19 mouse cellular contexts compared by ENCODE assay signal in genomic region chr8:105454088-105454487, GRCm38 (mm10). TPM values are rescaled to one million over a fixed set of nuclear protein-coding genes. Genes with fewer than 3 reads are reported as not detected.
DNase-seq lines count a peak whose midpoint lies in the region; ATAC-seq and TF ChIP-seq lines count a peak whose summit lies in the region.
"Had no signal": no experiment of that assay in that cellular context is flagged by ENCODE, and none has a peak within 500 bp of the region (broad histone marks: within the 10 kb centered on the region; RNA-seq: fewer than 3 reads in every experiment).

No protein-coding gene starts in this region.

- no peaks in the 10 kb centered on the region for H3K36me3 ChIP-seq in embryonic facial prominence, embryonic 11.5 days (replicated peaks; ENCODE audit: control insufficient read depth, insufficient read depth, low read depth, low read length)
- H3K36me3 ChIP-seq in embryonic facial prominence, embryonic 10.5 days (replicated peaks): no peaks in the 10 kb centered on the region
- no peaks in the 10 kb centered on the region for H3K36me3 ChIP-seq in lung, embryonic 16.5 days (ENCODE audit: control insufficient read depth, insufficient read depth, low read length)
- H3K36me3 ChIP-seq in myocyte (ENCODE audit: control insufficient read depth, insufficient read depth): no peaks in the 10 kb centered on the region
- H3K36me3 ChIP-seq: forebrain, embryonic 12.5 days; heart, embryonic 12.5 days; liver, embryonic 15.5 days; midbrain, embryonic 13.5 days; neural tube, embryonic 13.5 days had no signal

- WGBS in embryonic facial prominence, embryonic 11.5 days: 71% methylated on average over 5 of the region's 5 CpGs
- 78% methylated on average over 5 of the region's 5 CpGs for WGBS in embryonic facial prominence, embryonic 10.5 days
- WGBS in lung, embryonic 16.5 days: 37% methylated on average over 5 of the region's 5 CpGs

- no peak overlapping the region for H3K27ac ChIP-seq in embryonic facial prominence, embryonic 11.5 days (replicated peaks; ENCODE audit: low read depth, low read length)
- no peak overlapping the region for H3K27ac ChIP-seq in embryonic facial prominence, embryonic 10.5 days (replicated peaks)
- no peak overlapping the region for H3K27ac ChIP-seq in lung, embryonic 16.5 days (ENCODE audit: low read length)
- H3K27ac ChIP-seq: forebrain, embryonic 12.5 days; liver, embryonic 15.5 days; midbrain, embryonic 13.5 days; neural tube, embryonic 13.5 days had no signal

- intact Hi-C loops in left cerebral cortex, postnatal 4 days (cut with DNase I): no loop called here

- no peak overlapping the region for H3K4me2 ChIP-seq in embryonic facial prominence, embryonic 11.5 days (ENCODE audit: low read depth, low read length)
- H3K4me2 ChIP-seq in lung, embryonic 16.5 days (ENCODE audit: low read depth, low read length): no peak overlapping the region
- no peak overlapping the region for H3K4me2 ChIP-seq in myocyte (ENCODE audit: low read depth)
- H3K4me2 ChIP-seq: forebrain, embryonic 12.5 days; heart, embryonic 12.5 days; midbrain, embryonic 13.5 days; neural tube, embryonic 13.5 days had no signal

- ATAC-seq in embryonic facial prominence, embryonic 11.5 days (replicated peaks; ENCODE audit: insufficient number of reproducible peaks, low FRiP score, low TSS enrichment, low read depth): 0 out of 2 replicates have a peak, but pooled peaks have one; percentile 14
- ATAC-seq in lung, embryonic 16.5 days (ENCODE audit: low read depth): peak; percentile 86
- ATAC-seq in erythroblast, adult 5-6 weeks (replicated peaks; ENCODE audit: low FRiP score, poor library complexity, severe bottlenecking): peak; percentile 65; the same call in 1 of the 2 replicates
- ATAC-seq: midbrain, embryonic 13.5 days had no signal

- no peaks in the 10 kb centered on the region for H3K9me3 ChIP-seq in embryonic facial prominence, embryonic 11.5 days (replicated peaks; ENCODE audit: control insufficient read depth, low read length)
- H3K9me3 ChIP-seq in embryonic facial prominence, embryonic 10.5 days: no peaks in the 10 kb centered on the region
- H3K9me3 ChIP-seq in lung, embryonic 16.5 days (ENCODE audit: control insufficient read depth, low read length): no peaks in the 10 kb centered on the region
- H3K9me3 ChIP-seq: forebrain, embryonic 12.5 days; heart, embryonic 12.5 days; liver, embryonic 15.5 days; midbrain, embryonic 13.5 days; neural tube, embryonic 13.5 days had no signal

- H3K9ac ChIP-seq in embryonic facial prominence, embryonic 11.5 days (replicated peaks; ENCODE audit: low read length): no peak overlapping the region
- H3K9ac ChIP-seq in lung, embryonic 16.5 days (ENCODE audit: low read length): no peak overlapping the region
- H3K9ac ChIP-seq: forebrain, embryonic 12.5 days; heart, embryonic 12.5 days; liver, embryonic 15.5 days; midbrain, embryonic 13.5 days; neural tube, embryonic 13.5 days had no signal

- no peaks in the 10 kb centered on the region for H3K27me3 ChIP-seq in embryonic facial prominence, embryonic 11.5 days (ENCODE audit: control insufficient read depth, insufficient read depth, low read length)
- H3K27me3 ChIP-seq in embryonic facial prominence, embryonic 10.5 days (replicated peaks; ENCODE audit: low read depth, poor library complexity, severe bottlenecking): no peaks in the 10 kb centered on the region
- no peaks in the 10 kb centered on the region for H3K27me3 ChIP-seq in lung, embryonic 16.5 days (ENCODE audit: control insufficient read depth, insufficient read depth, low read depth, low read length)
- peaks cover 15% of the 10 kb centered on the region for H3K27me3 ChIP-seq in myocyte (ENCODE audit: control insufficient read depth, insufficient read depth, insufficient read length)
- H3K27me3 ChIP-seq: forebrain, embryonic 12.5 days; midbrain, embryonic 13.5 days; neural tube, embryonic 13.5 days had no signal

- H3ac ChIP-seq in myocyte (ENCODE audit: control insufficient read depth, insufficient read length): no peak overlapping the region

- H3K4me1 ChIP-seq in embryonic facial prominence, embryonic 11.5 days (ENCODE audit: control insufficient read depth, insufficient read depth, low read length): no peaks in the 10 kb centered on the region
- H3K4me1 ChIP-seq in embryonic facial prominence, embryonic 10.5 days: peaks cover 4% of the 10 kb centered on the region; the same call in 1 of the 2 replicates
- H3K4me1 ChIP-seq in lung, embryonic 16.5 days (replicated peaks; ENCODE audit: control insufficient read depth, insufficient read depth, low read length): peaks cover 9% of the 10 kb centered on the region; the same call in 1 of the 2 replicates

- H3K79me2 ChIP-seq in myocyte (ENCODE audit: control insufficient read depth, insufficient read depth): no peaks in the 10 kb centered on the region

- no peak for TF ChIP-seq POLR2A in myocyte (IDR thresholded peaks at IDR 0.05; ENCODE audit: insufficient read length, low read depth)

- H3K4me3 ChIP-seq in embryonic facial prominence, embryonic 11.5 days (ENCODE audit: low read depth, low read length): no peak overlapping the region
- no peak overlapping the region for H3K4me3 ChIP-seq in embryonic facial prominence, embryonic 10.5 days
- no peak overlapping the region for H3K4me3 ChIP-seq in lung, embryonic 16.5 days (ENCODE audit: low read length)
- H3K4me3 ChIP-seq in myocyte: no peak overlapping the region
- H3K4me3 ChIP-seq: forebrain, embryonic 12.5 days; heart, embryonic 12.5 days; liver, embryonic 15.5 days; midbrain, embryonic 13.5 days; neural tube, embryonic 13.5 days had no signal

- DNase-seq in embryonic facial prominence, embryonic 11.5 days (ENCODE audit: low spot score): no peak
- DNase-seq in embryonic facial prominence, embryonic 10.5 days (ENCODE audit: low spot score): no peak
- DNase-seq in lung, postnatal 25 days (ENCODE audit: low spot score): no peak
- no peak for DNase-seq in neural tube, embryonic 10.5 days (ENCODE audit: extremely low spot score, low spot score)
- no peak for DNase-seq in left cerebral cortex, postnatal 4 days
- DNase-seq: cerebellum, postnatal 25 days; kidney, adult 9 months; kidney, postnatal 4 days had no signal

TF ChIP-seq in myocyte, 11 proteins besides CTCF, POLR2A, EP300 and RAD21:
- TF ChIP-seq CEBPB (IDR thresholded peaks at IDR 0.05; ENCODE audit: insufficient read depth, poor library complexity, severe bottlenecking) (0 out of 2 replicates have a peak, but pooled peaks have one; percentile 36), POLR2AphosphoS2 (IDR thresholded peaks at IDR 0.05; ENCODE audit: insufficient read length, low read depth) (no peak)

RNA-seq across cellular contexts. Expression of gene Tppp3, which starts 17.2 kb away (rescaled TPM):
- polyA plus RNA-seq in embryonic facial prominence, embryonic 11.5 days (2014; fragmentation: Nextera tagmentation; extraction: Ambion mirVana): 49.5 and 59.1 TPM in 2 replicates
- 35.7 and 48.8 TPM in 2 replicates for polyA plus RNA-seq in embryonic facial prominence, embryonic 10.5 days (2016; fragmentation: Nextera tagmentation; extraction: Ambion mirVana)
- polyA plus RNA-seq in lung, embryonic 16.5 days (2015; fragmentation: Nextera tagmentation; extraction: Ambion mirVana): 83.3 and 110 TPM in 2 replicates
- not detected in 2 replicates for total RNA-seq in erythroblast, adult 5-6 weeks (2015; ENCODE audit: low replicate concordance)
- not detected in 2 replicates for total RNA-seq in erythroblast, adult 5-6 weeks (2017; ENCODE audit: low replicate concordance)
- polyA plus RNA-seq in myocyte (2012; fragmentation: generic; extraction: Trizol): 155 TPM
- total RNA-seq in left cerebral cortex, postnatal 4 days (2021): 10 to 100 TPM; 67.5 to 67.6 TPM
- total RNA-seq: hematopoietic stem cell, adult 5-6 weeks had no signal

RNA-seq across cellular contexts. Expression of gene Lrrc36, which starts 40.7 kb away (rescaled TPM):
- 0.39 and 0.49 TPM in 2 replicates for polyA plus RNA-seq in embryonic facial prominence, embryonic 11.5 days (2014; fragmentation: Nextera tagmentation; extraction: Ambion mirVana)
- 0.29 and 0.67 TPM in 2 replicates for polyA plus RNA-seq in embryonic facial prominence, embryonic 10.5 days (2016; fragmentation: Nextera tagmentation; extraction: Ambion mirVana)
- 1.5 and 1.6 TPM in 2 replicates for polyA plus RNA-seq in lung, embryonic 16.5 days (2015; fragmentation: Nextera tagmentation; extraction: Ambion mirVana)
- total RNA-seq in erythroblast, adult 5-6 weeks (2015; ENCODE audit: low replicate concordance): 0.96 TPM in 1 of 2 replicates, not detected in the other
- total RNA-seq in erythroblast, adult 5-6 weeks (2017; ENCODE audit: low replicate concordance): 0.56 and 0.85 TPM in 2 replicates
- not detected for polyA plus RNA-seq in myocyte (2012; fragmentation: generic; extraction: Trizol)
- under 1 TPM; 0.40 to 0.64 TPM for total RNA-seq in left cerebral cortex, postnatal 4 days (2021)
- polyA plus RNA-seq: limb, embryonic 11.5 days had no signal

RNA-seq across cellular contexts. Expression of gene Kctd19, which starts 40.8 kb away (rescaled TPM):
- polyA plus RNA-seq in embryonic facial prominence, embryonic 11.5 days (2014; fragmentation: Nextera tagmentation; extraction: Ambion mirVana): not detected in 2 replicates
- 0.08 and 0.16 TPM in 2 replicates for polyA plus RNA-seq in embryonic facial prominence, embryonic 10.5 days (2016; fragmentation: Nextera tagmentation; extraction: Ambion mirVana)
- 0.13 and 0.36 TPM in 2 replicates for polyA plus RNA-seq in lung, embryonic 16.5 days (2015; fragmentation: Nextera tagmentation; extraction: Ambion mirVana)
- total RNA-seq in erythroblast, adult 5-6 weeks (2015; ENCODE audit: low replicate concordance): not detected in 2 replicates
- not detected in 2 replicates for total RNA-seq in erythroblast, adult 5-6 weeks (2017; ENCODE audit: low replicate concordance)
- polyA plus RNA-seq in myocyte (2012; fragmentation: generic; extraction: Trizol): not detected
- not detected for total RNA-seq in left cerebral cortex, postnatal 4 days (2021)
- total RNA-seq: hematopoietic stem cell, adult 5-6 weeks had no signal
- polyA plus RNA-seq: embryonic facial prominence, embryonic 14.5 days; forebrain, embryonic 12.5 days; heart, embryonic 12.5 days; limb, embryonic 11.5 days; liver, embryonic 15.5 days; midbrain, embryonic 13.5 days; neural tube, embryonic 13.5 days had no signal

RNA-seq across cellular contexts. Expression of gene Zdhhc1, which starts 42.6 kb away (rescaled TPM):
- polyA plus RNA-seq in embryonic facial prominence, embryonic 11.5 days (2014; fragmentation: Nextera tagmentation; extraction: Ambion mirVana): 15.0 and 17.9 TPM in 2 replicates
- polyA plus RNA-seq in embryonic facial prominence, embryonic 10.5 days (2016; fragmentation: Nextera tagmentation; extraction: Ambion mirVana): 19.2 and 20.5 TPM in 2 replicates
- 48.3 and 48.4 TPM in 2 replicates for polyA plus RNA-seq in lung, embryonic 16.5 days (2015; fragmentation: Nextera tagmentation; extraction: Ambion mirVana)
- total RNA-seq in erythroblast, adult 5-6 weeks (2015; ENCODE audit: low replicate concordance): not detected in 2 replicates
- total RNA-seq in erythroblast, adult 5-6 weeks (2017; ENCODE audit: low replicate concordance): 0.17 and 0.42 TPM in 2 replicates
- polyA plus RNA-seq in myocyte (2012; fragmentation: generic; extraction: Trizol): 17.3 TPM
- total RNA-seq in left cerebral cortex, postnatal 4 days (2021): 10 to 100 TPM; 16.6 to 21.3 TPM

Comparison
In these comparisons a context has a peak if more than half of its experiments do, and no peak if none do; other contexts are left out.
1. ATAC-seq: peak in every context shown above with its lines; median percentile 86 in lung, embryonic 16.5 days; 65 in erythroblast, adult 5-6 weeks; 14 in embryonic facial prominence, embryonic 11.5 days.